Mouse (Mus musculus): Measurements from ENCODE around the gene Trip12.
A peak's percentile ranks its signal among the peaks of the same experiment; 100 is the strongest.

GRCm38 (mm10) chr1:84869498-84869897 lies 29.2 kb upstream of the Trip12 start:
- peak; percentile 43 for TF ChIP-seq CTCF (IDR thresholded peaks at IDR 0.05; ENCODE audit: low read depth)
- no peak for TF ChIP-seq EP300 (optimal IDR thresholded peaks at IDR 0.05)

Data from stomach, postnatal 0 days (tissue).